Mouse (Mus musculus): ENCODE data around the gene Rnase4.

DNA sequence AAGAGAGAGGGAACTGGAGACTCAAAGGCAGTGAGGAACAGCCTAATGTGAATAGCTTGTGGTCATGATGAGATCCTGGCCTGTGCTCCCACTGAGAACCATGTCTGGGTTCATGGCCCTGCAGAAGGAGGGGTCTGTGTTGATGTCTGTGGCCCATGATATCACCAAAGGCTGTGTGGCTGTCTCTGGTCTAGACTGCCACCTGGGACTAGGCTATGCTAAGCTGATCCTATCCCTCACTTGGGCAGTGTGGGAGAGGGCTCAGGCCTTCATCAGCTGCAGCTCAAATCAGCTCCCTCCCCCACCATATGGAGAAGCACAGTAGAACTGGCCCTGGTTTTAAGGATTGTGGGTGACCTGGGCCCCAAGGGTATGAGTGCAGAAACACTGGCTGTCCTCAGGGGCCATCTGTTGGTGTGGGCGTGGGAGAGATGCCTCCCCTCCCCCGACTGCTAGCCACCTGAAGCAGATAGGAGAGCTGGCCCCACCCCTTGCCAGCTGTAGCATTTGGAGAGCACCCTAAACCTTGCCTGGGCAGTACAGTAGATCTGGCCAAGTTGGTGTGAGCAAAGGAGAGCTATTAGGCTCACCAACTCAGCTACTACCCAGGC is 36.9 kb downstream of the Rnase4 start:
- TF ChIP-seq EP300 (IDR thresholded peaks at IDR 0.05; ENCODE audit: insufficient read depth, low read depth, low read length): no peak
- TF ChIP-seq CTCF (IDR thresholded peaks at IDR 0.05): no peak
- TF ChIP-seq POLR2A (IDR thresholded peaks at IDR 0.05; ENCODE audit: insufficient read depth, low read depth, low read length): no peak
